Mouse (Mus musculus) urinary bladder, postnatal 4 days (tissue): Measurements from ENCODE around the gene Ubqln1.
A peak's percentile ranks its signal among the peaks of the same experiment; 100 is the strongest.

ENCODE experiments used
- DNase-seq, 2 experiments: peaks; one replicate each; pipeline ENCODE4 v3.0.0; 2021 to 2022; ENCODE audit warnings: low spot score in 2 of 2

Gene Ubqln1

DNA sequence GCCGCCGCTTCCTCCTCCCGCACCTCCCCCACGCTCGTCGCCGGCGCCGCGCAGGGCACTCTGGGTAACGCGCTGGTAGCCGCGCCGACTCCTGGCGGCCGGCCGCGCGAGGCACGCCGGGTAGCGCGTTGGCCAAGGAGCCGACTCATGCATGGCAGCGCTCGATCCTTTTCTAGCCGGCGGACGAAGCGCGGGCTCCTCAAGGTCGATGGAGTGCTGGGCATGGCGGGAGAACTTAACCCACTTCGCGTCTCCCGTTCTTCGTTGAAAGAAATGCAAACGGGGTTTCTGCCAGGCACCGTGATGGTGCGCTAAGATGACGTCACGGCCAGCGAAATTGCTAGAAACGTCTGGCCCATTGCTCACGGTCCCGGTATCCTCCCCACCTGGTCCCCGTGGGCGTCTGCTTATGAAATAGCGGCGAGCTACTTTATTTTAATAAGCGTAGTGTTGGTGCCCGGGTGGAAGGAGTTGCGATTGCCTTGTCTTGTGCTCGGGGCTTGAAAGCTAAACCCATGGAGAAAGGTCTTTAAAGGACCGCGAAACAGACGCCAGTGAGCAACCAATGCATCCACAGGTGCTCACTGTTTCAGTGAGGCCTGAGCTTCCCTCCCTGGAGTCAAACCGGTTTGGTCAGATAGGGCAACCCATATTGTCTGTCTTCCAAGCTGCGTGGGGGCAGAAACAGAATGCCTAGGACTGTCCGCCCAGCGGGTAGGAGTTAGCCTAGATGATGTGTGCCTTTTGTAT is at the start of gene Ubqln1:
Gene Ubqln1, minus strand, starts transcription at position 62 of the 750 bp plus-strand sequence.
- DNase-seq: peak; percentile 80 to 84

- no peak for DNase-seq
Observed at GRCm38 (mm10) chr13:58263546-58263945, 48.1 kb upstream of the Ubqln1 start.

DNA sequence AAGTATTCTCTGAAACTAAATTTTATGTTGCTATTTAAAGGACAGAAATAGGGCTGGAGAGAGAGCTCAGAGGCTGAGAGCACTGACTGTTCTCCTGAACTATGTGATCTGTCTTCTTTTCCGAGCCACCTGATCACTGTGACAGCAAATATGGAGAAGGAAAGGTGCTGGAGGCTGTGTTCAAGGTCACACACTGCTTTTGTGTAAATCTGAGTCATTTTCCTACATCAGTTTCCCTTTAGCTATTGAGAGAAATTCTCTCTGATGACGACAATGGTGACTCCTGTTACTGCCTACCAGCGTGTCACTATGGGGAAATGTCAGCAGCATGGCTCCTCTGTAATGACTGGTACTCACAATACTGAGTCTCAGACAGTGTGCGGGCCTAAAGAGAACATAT is 46.2 kb upstream of the Ubqln1 start:
- no peak for DNase-seq

DNA sequence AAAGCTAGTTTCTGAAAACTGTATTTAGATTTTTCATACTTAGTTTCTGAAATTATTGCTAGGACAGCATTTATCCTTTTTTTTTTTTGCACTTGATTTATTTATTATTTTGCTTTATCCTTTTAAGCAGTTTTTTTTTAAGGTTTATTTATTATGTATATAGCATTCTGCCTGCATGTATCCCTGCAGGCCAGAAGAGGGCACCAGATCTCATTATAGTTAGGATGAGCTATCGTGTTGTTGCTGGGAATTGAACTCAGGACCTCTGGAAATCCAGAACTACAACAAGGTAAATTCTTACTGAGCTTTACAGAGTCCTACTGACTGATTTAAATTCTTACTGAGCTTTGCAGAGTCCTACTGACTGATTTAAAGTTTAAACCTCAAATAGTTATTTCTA is 37.8 kb upstream of the Ubqln1 start:
- DNase-seq: no peak

DNA sequence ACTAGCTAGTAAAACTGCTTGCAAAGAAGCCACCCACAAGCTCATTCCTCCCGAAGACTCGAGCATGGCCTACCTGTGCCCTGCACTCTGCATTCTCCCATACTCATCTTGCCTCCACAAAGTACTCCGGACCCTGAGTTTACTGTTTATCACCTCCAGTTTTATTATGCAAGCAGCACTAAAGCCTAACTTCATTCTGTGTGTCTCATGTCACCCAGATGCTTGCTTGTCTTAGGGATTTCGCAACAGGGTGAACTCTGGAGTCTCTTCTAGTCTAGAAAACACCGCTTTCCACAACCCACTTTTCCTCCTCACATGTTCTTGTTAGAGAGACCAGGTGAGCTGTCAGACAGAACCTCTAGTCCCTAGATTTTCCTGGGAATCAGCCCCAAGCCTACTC is 33.5 kb upstream of the Ubqln1 start:
- no peak for DNase-seq

DNA sequence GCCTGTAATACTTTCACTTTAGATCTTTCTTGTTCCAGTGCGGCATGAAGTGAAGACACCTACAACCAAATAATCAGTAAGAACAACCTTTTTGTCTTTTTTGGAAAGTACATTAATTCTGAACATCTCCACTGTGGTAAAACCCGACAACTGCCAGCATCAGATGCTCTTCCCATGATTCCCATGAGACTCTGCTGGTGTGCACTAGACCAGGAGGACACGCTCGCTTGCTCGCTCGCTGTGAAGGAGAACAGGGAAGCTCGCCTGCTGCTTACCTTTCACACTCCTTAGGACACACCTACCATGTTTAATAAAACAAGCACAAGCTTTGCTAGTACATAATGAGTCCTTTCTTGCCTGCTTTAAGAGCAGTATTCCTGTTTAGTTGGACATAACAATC is 21.1 kb upstream of the Ubqln1 start:
- no peak for DNase-seq

DNA sequence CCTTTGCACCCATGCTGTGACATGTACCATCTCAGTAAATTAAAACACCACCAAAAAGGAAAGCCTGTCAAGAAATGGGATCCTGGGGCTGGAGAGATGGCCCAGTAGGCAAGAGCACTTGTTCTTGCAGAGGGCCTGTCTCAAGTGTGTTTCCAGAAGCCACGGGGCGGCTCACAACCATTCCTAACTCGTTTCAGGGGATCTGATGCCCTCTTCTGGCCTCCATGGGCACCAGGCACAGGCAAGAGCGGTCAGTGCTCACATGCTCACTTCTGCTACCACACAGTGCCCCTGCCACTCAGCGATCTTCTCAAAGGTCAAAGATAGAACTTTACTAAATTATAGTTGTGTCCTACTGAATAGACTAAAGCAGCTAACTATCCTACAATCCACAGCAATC is 17.2 kb upstream of the Ubqln1 start:
- peak; percentile 22 to 60 for DNase-seq

DNA sequence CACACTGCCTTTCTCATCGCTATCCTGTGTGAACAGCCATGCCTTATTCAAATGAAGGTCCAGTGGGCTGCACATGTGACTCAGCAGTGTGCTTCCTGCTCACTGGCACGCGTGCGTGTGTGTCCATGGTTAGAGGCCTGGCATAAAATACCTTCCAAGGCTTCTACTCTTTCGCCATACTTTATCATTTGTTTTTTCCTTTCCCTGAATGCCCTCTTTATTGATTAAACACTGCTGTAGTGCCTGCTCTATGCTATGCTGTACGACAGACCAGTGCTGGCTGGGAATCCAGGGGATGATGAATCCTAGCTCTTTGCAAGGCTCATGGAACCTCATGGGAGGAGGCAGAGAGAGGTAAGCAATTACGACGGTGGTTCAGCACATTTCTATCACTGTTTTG is 16.6 kb upstream of the Ubqln1 start:
- no peak for DNase-seq

DNA sequence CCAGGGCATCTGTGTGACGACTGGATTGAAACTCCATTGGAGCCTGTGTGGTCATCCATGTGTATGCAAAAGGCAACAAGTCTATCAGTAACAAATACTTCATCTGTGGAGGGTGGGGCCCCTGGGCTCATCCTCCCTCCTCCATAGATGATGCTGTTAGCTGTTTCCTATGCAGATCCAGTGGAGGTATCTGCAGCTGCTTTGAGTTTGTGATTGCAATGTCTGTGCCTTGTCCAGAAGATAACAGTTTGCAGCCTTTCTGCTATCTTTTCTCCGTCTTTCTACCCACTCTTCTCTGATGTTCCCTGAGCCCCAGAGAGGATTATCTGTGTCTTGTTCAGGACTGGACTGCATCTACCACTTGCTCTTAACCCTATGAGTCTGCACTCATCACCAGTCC is 13.2 kb upstream of the Ubqln1 start:
- DNase-seq: no peak

- DNase-seq: no peak
Observed at GRCm38 (mm10) chr13:58225694-58226093, 10.2 kb upstream of the Ubqln1 start.

DNA sequence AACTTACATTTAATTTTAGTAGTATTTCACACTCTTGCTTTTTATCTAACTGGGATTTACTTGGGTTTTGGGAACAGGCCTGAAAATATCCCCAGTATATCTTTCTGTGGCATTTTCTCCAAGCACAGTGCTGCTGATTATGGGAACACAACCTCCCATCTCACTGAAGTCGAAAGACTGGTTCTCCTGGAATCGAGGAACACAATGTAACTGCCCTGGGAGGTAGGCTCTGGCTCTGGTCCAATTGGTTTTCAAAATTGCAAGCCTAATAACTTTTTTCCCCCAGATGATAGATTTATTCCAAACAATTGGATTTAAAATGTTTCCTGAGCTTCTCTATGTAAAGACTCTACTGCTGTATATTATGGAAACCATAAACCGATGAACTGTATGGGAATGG is 4.8 kb upstream of the Ubqln1 start:
- no peak for DNase-seq

DNA sequence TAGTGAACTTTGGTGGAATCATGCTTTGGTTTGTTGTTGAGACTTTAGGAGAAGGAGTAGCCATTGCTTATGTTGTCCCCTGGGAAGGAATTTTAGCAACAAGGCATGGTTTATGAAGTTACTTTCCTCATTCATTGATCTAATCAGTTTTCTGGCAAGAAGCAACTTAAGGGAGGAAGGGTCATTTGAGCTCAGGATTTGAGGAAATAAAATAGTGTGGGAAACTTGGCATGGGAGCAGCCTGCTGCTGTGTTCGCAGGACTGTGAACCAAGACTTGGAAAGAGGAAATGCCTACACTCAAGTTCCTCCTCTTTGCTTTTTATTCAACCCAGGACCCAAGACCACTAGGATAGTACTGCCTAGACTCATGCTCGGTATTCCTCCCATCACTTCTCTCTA is 2.1 kb upstream of the Ubqln1 start:
- DNase-seq: no peak

GRCm38 (mm10) chr13:58216395-58216794 is 942 bp upstream of the Ubqln1 start:
- no peak for DNase-seq

GRCm38 (mm10) chr13:58215253-58215591 is 231 bp downstream of the Ubqln1 start:
- DNase-seq: no peak

DNA sequence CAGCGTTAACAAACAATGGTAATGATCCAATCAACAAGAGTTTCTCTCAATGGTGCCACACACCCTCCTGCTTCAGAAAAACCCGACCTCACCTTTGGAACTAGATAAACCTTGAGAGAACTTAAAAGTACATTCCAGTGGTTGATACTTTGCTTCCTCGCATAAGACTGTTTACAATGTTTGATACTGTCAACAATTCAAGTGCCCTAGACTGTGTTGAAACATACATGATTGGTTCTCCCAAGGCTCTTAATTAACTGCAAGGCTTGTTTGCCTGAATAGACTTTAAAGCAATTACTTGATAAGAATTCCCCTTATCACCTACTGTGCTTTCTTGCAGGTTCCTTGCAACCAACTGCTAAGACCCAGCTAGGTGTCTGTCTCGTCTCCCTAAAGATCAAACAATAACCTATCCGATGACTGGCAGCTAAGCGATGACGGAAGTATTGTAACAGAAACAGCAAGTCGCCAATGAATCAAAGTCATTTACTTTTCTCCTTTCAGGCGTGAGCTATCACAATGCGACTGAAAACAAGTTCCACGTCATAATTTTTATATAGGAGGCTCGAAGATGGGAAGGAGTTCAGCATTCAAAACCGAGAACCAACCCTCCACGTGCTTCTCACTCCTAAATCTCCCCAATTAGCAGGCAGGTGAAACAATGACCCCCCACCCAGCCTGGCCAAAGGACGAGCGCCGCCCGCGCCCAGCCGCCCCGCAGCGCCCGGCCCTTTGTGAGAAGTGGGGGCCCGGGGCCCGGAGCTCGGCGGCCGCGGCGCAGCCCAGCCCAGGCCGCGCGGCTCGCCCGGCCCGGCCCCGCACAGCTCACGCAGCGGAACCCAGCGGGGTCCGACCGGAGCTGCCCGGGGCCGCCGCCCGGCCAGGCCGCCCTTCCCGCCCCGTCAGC is 854 bp downstream of the Ubqln1 start:
- no peak for DNase-seq

DNA sequence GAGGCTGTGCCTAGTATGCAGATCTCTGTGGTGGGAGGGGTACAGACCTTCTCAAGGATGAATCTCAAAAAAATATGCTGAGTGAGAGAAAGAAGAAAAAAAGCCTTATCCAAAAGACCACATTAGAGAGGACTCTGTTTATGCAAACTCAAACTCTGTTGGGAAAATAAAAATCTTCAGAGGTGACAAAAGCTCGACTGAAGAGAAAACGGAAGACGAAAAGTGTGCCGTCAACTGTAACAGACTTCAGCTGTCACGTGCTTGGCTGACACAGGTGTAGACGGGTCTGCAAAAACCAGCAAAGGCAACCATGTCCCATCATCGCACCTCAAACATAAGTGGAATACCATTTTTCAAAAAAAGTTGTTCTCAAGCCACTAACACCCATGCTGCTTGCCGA is 1.7 kb downstream of the Ubqln1 start:
- DNase-seq: no peak

- DNase-seq: no peak
Observed at GRCm38 (mm10) chr13:58212530-58212929, 2.9 kb downstream of the Ubqln1 start.

DNA sequence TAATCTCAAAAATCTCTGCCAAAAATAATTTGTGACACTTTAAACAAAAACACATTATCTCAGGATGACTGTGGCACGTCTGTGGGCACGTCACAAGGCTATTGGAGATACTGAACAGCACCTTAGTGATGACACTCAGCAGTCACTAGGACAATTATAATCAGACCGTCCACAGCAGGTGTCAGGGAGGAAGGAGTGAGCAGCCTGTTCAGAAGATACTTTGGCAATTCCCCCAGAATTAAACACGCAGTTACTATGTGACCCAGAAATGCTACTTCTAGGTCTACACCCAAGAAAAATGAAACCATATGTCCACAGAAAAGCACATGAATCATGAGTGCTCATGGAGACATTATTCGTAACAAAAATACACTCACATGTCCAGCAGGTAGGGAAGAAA is 5.0 kb downstream of the Ubqln1 start:
- DNase-seq: no peak

- no peak for DNase-seq
Observed at GRCm38 (mm10) chr13:58206084-58206483, 9.4 kb downstream of the Ubqln1 start.

- no peak for DNase-seq
Observed at GRCm38 (mm10) chr13:58204986-58205385, 10.5 kb downstream of the Ubqln1 start.

DNA sequence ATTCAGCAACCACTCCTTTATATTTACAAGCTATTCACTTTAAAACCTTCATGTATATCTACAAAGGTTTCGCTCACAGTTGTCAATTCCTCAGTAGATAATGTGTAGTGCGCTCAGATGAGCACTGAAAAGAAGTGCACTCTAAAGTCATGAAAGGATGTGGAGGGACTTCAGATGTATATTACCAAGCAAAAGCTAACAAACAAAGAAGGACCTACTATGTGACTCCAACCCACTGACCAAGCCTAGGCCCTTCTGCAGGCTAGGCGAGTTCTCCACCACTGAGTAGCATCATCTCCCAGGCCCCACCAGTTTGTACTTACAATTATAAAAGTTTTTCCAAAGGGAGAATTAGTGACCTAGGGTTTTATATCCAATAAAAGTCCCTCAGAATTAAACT is 11.3 kb downstream of the Ubqln1 start:
- DNase-seq: no peak

GRCm38 (mm10) chr13:58202903-58203302 is 12.6 kb downstream of the Ubqln1 start:
- no peak for DNase-seq

GRCm38 (mm10) chr13:58201908-58202307 is 13.5 kb downstream of the Ubqln1 start:
- no peak for DNase-seq
